In the genomic region with DNA sequence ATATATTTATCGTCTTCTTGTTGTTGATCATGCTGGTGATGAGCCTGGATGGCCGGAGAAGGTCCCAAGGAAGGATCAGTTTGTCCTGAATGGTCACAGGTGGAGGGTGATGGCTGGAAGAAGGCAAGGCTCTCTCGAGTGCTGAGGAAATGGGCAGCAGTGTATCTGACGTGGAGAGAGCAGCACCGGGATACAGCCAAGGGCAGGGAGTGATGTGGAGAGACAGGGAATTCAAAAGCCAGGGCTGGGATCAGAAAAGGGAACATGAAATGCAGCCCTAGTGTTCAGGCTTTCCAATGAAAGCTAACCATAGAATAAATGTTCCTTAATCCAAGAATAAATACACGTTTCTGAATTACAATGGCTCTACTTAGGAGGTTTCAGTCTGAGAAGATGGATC, we compare ENCODE assay signal across 35 mouse cellular contexts.
"Had no signal": no experiment of that assay in that cellular context is flagged by ENCODE, and none has a peak within 500 bp of the region (broad histone marks: within the 10 kb centered on the region; RNA-seq: fewer than 3 reads in every experiment).

No protein-coding gene starts in this region.

- H3K36me3 ChIP-seq: heart, embryonic 10.5 days; heart, embryonic 12.5 days; heart, embryonic 13.5 days; heart, embryonic 15.5 days; hindbrain, embryonic 10.5 days; hindbrain, embryonic 12.5 days; hindbrain, embryonic 13.5 days; hindbrain, embryonic 15.5 days; intestine, embryonic 15.5 days; kidney, embryonic 15.5 days had no signal

- H3K4me3 ChIP-seq: heart, embryonic 10.5 days; heart, embryonic 12.5 days; heart, embryonic 13.5 days; heart, embryonic 15.5 days; hindbrain, embryonic 10.5 days; hindbrain, embryonic 12.5 days; hindbrain, embryonic 13.5 days; hindbrain, embryonic 15.5 days; intestine, embryonic 15.5 days; kidney, embryonic 15.5 days; layer of hippocampus, adult 2 months; left cerebral cortex, adult 2 months had no signal

- H3K9ac ChIP-seq: heart, embryonic 12.5 days; heart, embryonic 13.5 days; heart, embryonic 15.5 days; hindbrain, embryonic 12.5 days; hindbrain, embryonic 13.5 days; hindbrain, embryonic 14.5 days; hindbrain, embryonic 15.5 days; intestine, embryonic 15.5 days; kidney, embryonic 15.5 days had no signal

- H3K27me3 ChIP-seq: heart, embryonic 12.5 days; intestine, embryonic 15.5 days had no signal

- H3K27ac ChIP-seq: heart, embryonic 10.5 days; heart, embryonic 13.5 days; heart, embryonic 15.5 days; hindbrain, embryonic 10.5 days; hindbrain, embryonic 12.5 days; hindbrain, embryonic 13.5 days; hindbrain, embryonic 14.5 days; hindbrain, embryonic 15.5 days; hindbrain, postnatal 0 days; intestine, embryonic 15.5 days; kidney, embryonic 15.5 days; kidney, postnatal 0 days; layer of hippocampus, adult 2 months; left cerebral cortex, adult 2 months had no signal

- ATAC-seq: hindbrain, embryonic 16.5 days; hindbrain, postnatal 0 days; inflammation-experienced regulatory T-cells, adult 6 months; intestine, embryonic 15.5 days; intestine, embryonic 16.5 days; intestine, postnatal 0 days had no signal

- H3K9me3 ChIP-seq: heart, embryonic 10.5 days; heart, embryonic 13.5 days; heart, embryonic 15.5 days; hindbrain, embryonic 10.5 days; hindbrain, embryonic 12.5 days; hindbrain, embryonic 13.5 days; hindbrain, embryonic 15.5 days; intestine, embryonic 15.5 days; kidney, embryonic 15.5 days had no signal

- DNase-seq: heart, postnatal 10 days; heart, postnatal 14 days; heart, postnatal 36 days; heart, postnatal 4 days; kidney, adult 11 months; kidney, adult 18-20 months; kidney, adult 2 months; kidney, adult 8-10 months; kidney, adult 9 months; kidney, postnatal 10 days; kidney, postnatal 14 days; kidney, postnatal 25 days; kidney, postnatal 36 days; kidney, postnatal 4 days; layer of hippocampus, adult 9-11 months; layer of hippocampus, postnatal 36 days had no signal

- H3K4me2 ChIP-seq: heart, embryonic 12.5 days; heart, embryonic 13.5 days; heart, embryonic 15.5 days; hindbrain, embryonic 12.5 days; hindbrain, embryonic 13.5 days; hindbrain, embryonic 14.5 days; hindbrain, embryonic 15.5 days; intestine, embryonic 15.5 days; kidney, embryonic 15.5 days had no signal
